Comparison of ENCODE assay signal across 17 mouse cellular contexts in the genomic region with DNA sequence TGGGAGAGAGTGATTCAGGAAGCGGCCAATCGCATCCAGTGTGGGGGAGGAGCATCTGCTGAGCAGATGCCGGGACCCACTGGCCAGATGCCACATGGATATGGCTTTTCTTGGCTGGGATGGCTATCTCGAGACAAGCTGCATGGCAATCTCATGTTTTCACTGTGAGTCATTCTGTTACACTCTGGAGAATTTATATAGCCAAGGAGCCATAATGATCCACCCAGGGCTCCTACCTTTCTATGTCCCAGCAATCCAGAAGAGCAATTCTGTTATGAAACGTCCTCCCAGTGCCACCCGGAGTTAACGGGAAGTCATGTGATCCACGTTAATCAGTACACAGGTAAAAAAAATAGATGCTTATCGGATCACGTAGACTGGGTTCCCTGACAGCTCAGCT.
DNase-seq lines count a peak whose midpoint lies in the region; TF ChIP-seq lines count a peak whose summit lies in the region.
"Had no signal": no experiment of that assay in that cellular context is flagged by ENCODE, and none has a peak within 500 bp of the region (broad histone marks: within the 10 kb centered on the region; RNA-seq: fewer than 3 reads in every experiment).

No protein-coding gene starts in this region.

- no peak overlapping the region for H3K4me3 ChIP-seq in embryonic fibroblast, embryonic 13.5 days (ENCODE audit: insufficient read depth, low read length)
- H3K4me3 ChIP-seq: embryonic facial prominence, embryonic 12.5 days; forebrain, embryonic 12.5 days; heart, embryonic 13.5 days; liver, embryonic 12.5 days; neural tube, embryonic 13.5 days had no signal

- H3K4me1 ChIP-seq in embryonic fibroblast, embryonic 13.5 days (ENCODE audit: control insufficient read depth, insufficient read depth, low read length) = peaks cover 12% of the 10 kb centered on the region
- H3K4me1 ChIP-seq: embryonic facial prominence, embryonic 12.5 days; liver, embryonic 12.5 days had no signal

- intact Hi-C loops in heart, postnatal 10 days (cut with DNase I) = no loop called here
- intact Hi-C loops in left cerebral cortex, postnatal 14 days (cut with DNase I) = no loop called here

- no peak for TF ChIP-seq POLR2A in embryonic fibroblast, embryonic 13.5 days (IDR thresholded peaks at IDR 0.05; ENCODE audit: low read depth, low read length)

- peak; percentile 36 for DNase-seq in heart, postnatal 4 days
- DNase-seq in heart, postnatal 10 days = no peak
- peak; percentile 92 for DNase-seq in 3T3-L1 (ENCODE audit: low read depth, low spot score)
- peak; percentile 14 to 69 for DNase-seq in left cerebral cortex, postnatal 14 days (ENCODE audit: low spot score in 2 of 2)
- no peak for DNase-seq in ovary, postnatal 10 days (ENCODE audit: low spot score)
- DNase-seq in cerebellum, postnatal 25 days = no peak
- DNase-seq in cerebellum, adult 9-11 months = no peak
- DNase-seq: cerebellum, postnatal 14 days; gastrocnemius, postnatal 14 days; kidney, adult 8-10 months; layer of hippocampus, postnatal 36 days had no signal

- no peak for TF ChIP-seq CTCF in embryonic fibroblast, embryonic 13.5 days (IDR thresholded peaks at IDR 0.05; ENCODE audit: borderline replicate concordance, insufficient read depth, low read length)

- H3K27ac ChIP-seq in embryonic fibroblast, embryonic 13.5 days (ENCODE audit: insufficient read depth, low read length) = peak overlapping the region; percentile 41
- H3K27ac ChIP-seq: embryonic facial prominence, embryonic 12.5 days; forebrain, embryonic 12.5 days; heart, embryonic 13.5 days; liver, embryonic 12.5 days; neural tube, embryonic 13.5 days had no signal

Comparison
In these comparisons a context has a peak if more than half of its experiments do, and no peak if none do; other contexts are left out.
1. DNase-seq: peak in heart, postnatal 4 days (single experiment), 3T3-L1 (single experiment) and left cerebral cortex, postnatal 14 days (2 of 2); none in heart, postnatal 10 days (0 of 2), ovary, postnatal 10 days (single experiment), cerebellum, postnatal 25 days (0 of 2) and cerebellum, adult 9-11 months (single experiment).